Mouse (Mus musculus) cortical plate, adult 2 months (tissue): ENCODE measurements at regions not wholly inside any gene's neighbourhood (a gene's known extent, or its start where the extent isn't known, plus 50 kb on each side); places are given as distances from the start of the nearest gene placed in this dataset.

ENCODE experiments used
- CTCF ChIP-seq: fragments of 200-500 bp; IDR thresholded peaks from 2 replicates; pipeline ENCODE4 v1.5.1; 2011; ENCODE audit warnings: mild to moderate bottlenecking, control low read depth, low read length; ENCODE audit not compliant: insufficient read depth; ENCODE audit errors: extremely low read depth
- POLR2A ChIP-seq: fragments of 200-500 bp; IDR thresholded peaks from 2 replicates; pipeline ENCODE4 v1.6.1; 2011; ENCODE audit warnings: mild to moderate bottlenecking, low read length, control low read depth; ENCODE audit not compliant: insufficient read depth; ENCODE audit errors: extremely low read depth

GRCm38 (mm10) chr19:28092252-28092651, 81.3 kb upstream of the Rfx3 start:
- no peak for TF ChIP-seq POLR2A
- TF ChIP-seq CTCF: no peak
